Mouse (Mus musculus) layer of hippocampus, adult 18-20 months (tissue): ENCODE results near the gene Rab40b. TPM values are rescaled to one million over a fixed set of nuclear protein-coding genes. Genes with fewer than 3 reads are reported as not detected.

ENCODE experiments used
- microRNA-seq, 2 experiments: library from miRNA; unstranded; fragments of <30 nt; microRNA quantifications; one replicate each; pipeline ENCODE4 v1.2.0; 2021
- total RNA-seq, 2 experiments: library from RNA; stranded (reverse); gene quantifications; 2 replicates each; pipeline ENCODE4 v1.2.3; 2021

The Rab40b gene
- total RNA-seq, 2 experiments from 2014 or later = 65.6 to 69.3 TPM

Small RNAs within 50 kb of the gene (microRNA-seq; reads per million reads assigned to microRNA genes)
- gene Mir7236 = 0.59 to 3.0 reads per million in 2 experiments

Other genes starting within 250 kb of the Rab40b start
- not detected for gene Tex19.1, start 242.1 kb downstream of the Rab40b start, total RNA-seq
- under 1 TPM; 0.25 to 0.37 TPM for gene Uts2r, start 228.0 kb downstream of the Rab40b start, total RNA-seq
- 10 to 100 TPM; 20.6 to 21.0 TPM for gene Hexdc, start 183.8 kb downstream of the Rab40b start, total RNA-seq
- 1 to 10 TPM; 7.4 to 7.7 TPM for gene Ogfod3, start 183.5 kb downstream of the Rab40b start, total RNA-seq
- gene Cybc1, start 158.9 kb downstream of the Rab40b start, total RNA-seq = 10 to 100 TPM; 25.3 to 27.2 TPM
- 10 to 100 TPM; 43.6 to 44.6 TPM for gene Narf, start 151.0 kb downstream of the Rab40b start, total RNA-seq
- gene Foxk2, start 128.3 kb downstream of the Rab40b start, total RNA-seq = 10 to 100 TPM; 76.9 to 78.0 TPM
- gene Wdr45b, start 33.8 kb downstream of the Rab40b start, total RNA-seq = 10 to 100 TPM; 69.1 to 75.7 TPM
- 10 to 100 TPM; 51.2 to 55.0 TPM for gene Fn3krp, start 33.1 kb upstream of the Rab40b start, total RNA-seq
- gene Fn3k, start 46.7 kb upstream of the Rab40b start, total RNA-seq = 10 to 100 TPM; 44.9 to 49.3 TPM
- 10 to 100 TPM; 37.1 to 39.0 TPM for gene Tbcd, start 63.7 kb upstream of the Rab40b start, total RNA-seq
- gene Zfp750, start 131.1 kb upstream of the Rab40b start, total RNA-seq = under 1 TPM; 0.13 to 0.25 TPM